Mouse (Mus musculus) bone marrow macrophage, adult 2 months (primary cell): ENCODE measurements around the gene Cd46. TPM values are rescaled to one million over a fixed set of nuclear protein-coding genes. Genes with fewer than 3 reads are reported as not detected.

Experiments used
- H3K27ac ChIP-seq: 2 replicates; pipeline ENCODE4 v1.5.1; 2012; ENCODE audit warnings: low read depth, low read length; ENCODE audit not compliant: insufficient read depth
- H3K4me1 ChIP-seq: 2 replicates; pipeline ENCODE4 v1.6.1; 2012; ENCODE audit warnings: low read length; ENCODE audit not compliant: control insufficient read depth, insufficient read depth
- H3K4me3 ChIP-seq: 2 replicates; pipeline ENCODE4 v1.5.1; 2012; ENCODE audit warnings: mild to moderate bottlenecking, low read length, moderate library complexity; ENCODE audit not compliant: insufficient read depth
- CTCF ChIP-seq: IDR thresholded peaks from 2 replicates; pipeline ENCODE4 v1.5.1; 2012; ENCODE audit warnings: low read depth, mild to moderate bottlenecking, low read length, moderate library complexity
- POLR2A ChIP-seq: IDR thresholded peaks from 2 replicates; pipeline ENCODE4 v1.6.1; 2012; ENCODE audit warnings: mild to moderate bottlenecking, low read depth, low read length, borderline replicate concordance
- polyA plus RNA-seq: library from polyadenylated mRNA; stranded (reverse); fragments of >200 nt; gene quantifications from 2 replicates; pipeline ENCODE4 v1.2.4, GENCODE M21; 2012; ENCODE audit not compliant: missing spikeins, insufficient read depth, insufficient read length

Cd46 gene
- polyA plus RNA-seq, 1 experiment, result 2.9 TPM

GRCm38 (mm10) chr1:195021831-195022230 lies 70.2 kb downstream of the Cd46 start:
- no peak for TF ChIP-seq CTCF
- H3K27ac ChIP-seq, result no peak overlapping the region
- peaks cover 36% of the 10 kb centered on the region for H3K4me1 ChIP-seq
- no peak overlapping the region for H3K4me3 ChIP-seq

- Histone ChIP-seq H3K4me3 (no peak overlapping the region), H3K4me1 (peaks cover 49% of the 10 kb centered on the region), H3K27ac (no peak overlapping the region)
- no peak for TF ChIP-seq POLR2A
Observed at GRCm38 (mm10) chr1:195019062-195019600, 72.9 kb downstream of the Cd46 start.

- Histone ChIP-seq H3K27ac (no peak overlapping the region), H3K4me1 (peaks cover 43% of the 10 kb centered on the region), H3K4me3 (no peak overlapping the region)
- TF ChIP-seq POLR2A, result no peak
- TF ChIP-seq CTCF, result no peak
Observed at GRCm38 (mm10) chr1:195018089-195018999, 73.7 kb downstream of the Cd46 start.

GRCm38 (mm10) chr1:195017626-195018025 lies 74.4 kb downstream of the Cd46 start:
- Histone ChIP-seq H3K4me1 (peaks cover 38% of the 10 kb centered on the region), H3K4me3 (no peak overlapping the region), H3K27ac (no peak overlapping the region)
- TF ChIP-seq POLR2A, result no peak
- TF ChIP-seq CTCF, result no peak

- Histone ChIP-seq H3K4me3 (no peak overlapping the region), H3K27ac (no peak overlapping the region), H3K4me1 (peaks cover 34% of the 10 kb centered on the region)
- TF ChIP-seq CTCF (no peak), POLR2A (no peak)
Observed at GRCm38 (mm10) chr1:195016811-195017501, 75.1 kb downstream of the Cd46 start.

GRCm38 (mm10) chr1:195015281-195015680 lies 76.8 kb downstream of the Cd46 start:
- no peak for TF ChIP-seq CTCF
- no peak overlapping the region for H3K27ac ChIP-seq

GRCm38 (mm10) chr1:195014201-195014885 lies 77.7 kb downstream of the Cd46 start:
- Histone ChIP-seq H3K27ac (no peak overlapping the region), H3K4me1 (peaks cover 27% of the 10 kb centered on the region), H3K4me3 (no peak overlapping the region)
- TF ChIP-seq POLR2A, result no peak

More at GRCm38 (mm10) chr1:195015281-195015680, 76.8 kb downstream of the Cd46 start:
- Histone ChIP-seq H3K4me3 (no peak overlapping the region), H3K4me1 (peaks cover 27% of the 10 kb centered on the region)

- no peak for TF ChIP-seq CTCF
- no peak for TF ChIP-seq POLR2A
Observed at GRCm38 (mm10) chr1:195012531-195012930, 79.5 kb downstream of the Cd46 start.

GRCm38 (mm10) chr1:195006267-195006666 lies 85.8 kb downstream of the Cd46 start:
- Histone ChIP-seq H3K27ac (no peak overlapping the region), H3K4me1 (peaks cover 9% of the 10 kb centered on the region), H3K4me3 (no peak overlapping the region)
- no peak for TF ChIP-seq POLR2A
- TF ChIP-seq CTCF, result no peak

More at GRCm38 (mm10) chr1:195012531-195012930, 79.5 kb downstream of the Cd46 start:
- no peak overlapping the region for H3K27ac ChIP-seq
- peaks cover 24% of the 10 kb centered on the region for H3K4me1 ChIP-seq
- no peak overlapping the region for H3K4me3 ChIP-seq
